Mouse (Mus musculus) olfactory bulb, adult 2 months (tissue): ENCODE data around the gene Uaca.

Source experiments
- CTCF ChIP-seq: fragments of 200-500 bp; IDR thresholded peaks from 2 replicates; pipeline ENCODE4 v1.5.1; 2012; ENCODE audit warnings: low read depth, mild to moderate bottlenecking, low read length, moderate library complexity; ENCODE audit not compliant: insufficient read depth
- POLR2A ChIP-seq: fragments of 200-500 bp; IDR thresholded peaks from 2 replicates; pipeline ENCODE4 v1.6.1; 2012; ENCODE audit warnings: mild to moderate bottlenecking, low read depth, low read length, moderate library complexity; ENCODE audit not compliant: insufficient read depth

- TF ChIP-seq POLR2A = no peak
- no peak for TF ChIP-seq CTCF
These were observed 119.3 kb downstream of the Uaca start for GRCm38 (mm10) chr9:60913626-60914025.
